Mouse (Mus musculus) brain, embryonic 14.5 days (tissue): ENCODE measurements at regions not wholly inside any gene's neighbourhood (a gene's known extent, or its start where the extent isn't known, plus 50 kb on each side); places are given as distances from the start of the nearest gene placed in this dataset.

ENCODE experiments used
- CTCF ChIP-seq: fragments of 200-500 bp; IDR thresholded peaks from 2 replicates; pipeline ENCODE4 v1.5.1; 2012; ENCODE audit warnings: inconsistent platforms, mild to moderate bottlenecking, moderate library complexity, borderline replicate concordance; ENCODE audit not compliant: insufficient read depth, insufficient read length; ENCODE audit errors: extremely low read depth
- POLR2A ChIP-seq: fragments of 200-500 bp; IDR thresholded peaks from 2 replicates; pipeline ENCODE4 v1.6.1; 2012; ENCODE audit warnings: mild to moderate bottlenecking, inconsistent platforms, borderline replicate concordance; ENCODE audit not compliant: poor library complexity, insufficient read depth, insufficient read length, severe bottlenecking; ENCODE audit errors: extremely low read depth

GRCm38 (mm10) chr3:101161421-101161940 is 51.4 kb upstream of the Ptgfrn start:
- TF ChIP-seq CTCF (no peak), POLR2A (no peak)
